Mouse (Mus musculus) embryonic fibroblast, embryonic 13.5 days (primary cell): ENCODE data around the gene Arl2.

Experiments
- CTCF ChIP-seq: IDR thresholded peaks from 2 replicates; pipeline ENCODE4 v1.5.1; 2011; ENCODE audit warnings: mild to moderate bottlenecking, control low read depth, low read length, moderate library complexity, borderline replicate concordance; ENCODE audit not compliant: insufficient read depth
- POLR2A ChIP-seq: IDR thresholded peaks from 2 replicates; pipeline ENCODE4 v1.6.1; 2011; ENCODE audit warnings: low read depth, mild to moderate bottlenecking, control low read depth, low read length, moderate library complexity

- TF ChIP-seq CTCF (no peak), POLR2A (no peak)
These were observed 14.4 kb downstream of the Arl2 start for GRCm38 (mm10) chr19:6126789-6127580.
